Mouse (Mus musculus) hindbrain, embryonic 10.5 days (tissue): ENCODE measurements around the gene Rgcc. TPM values are rescaled to one million over a fixed set of nuclear protein-coding genes. Genes with fewer than 3 reads are reported as not detected.

Source experiments
- DNase-seq: peaks from one replicate; pipeline ENCODE4 v3.0.0-alpha.2; 2017; ENCODE audit warnings: low spot score
- H3K27ac ChIP-seq: fragments of 300-500 bp; sonication (generic); 2 replicates; pipeline ENCODE4 v1.5.1; 2016; ENCODE audit warnings: mild to moderate bottlenecking, moderate library complexity
- H3K27me3 ChIP-seq: fragments of 300-500 bp; sonication (generic); 2 replicates; pipeline ENCODE4 v1.6.1; 2016; ENCODE audit warnings: mild to moderate bottlenecking; ENCODE audit not compliant: poor library complexity, insufficient read depth, severe bottlenecking
- H3K36me3 ChIP-seq: fragments of 300-500 bp; sonication (generic); 2 replicates; pipeline ENCODE4 v1.6.1; 2016; ENCODE audit warnings: mild to moderate bottlenecking, moderate library complexity
- H3K4me1 ChIP-seq: fragments of 300-500 bp; sonication (generic); replicated peaks from 2 replicates; pipeline ENCODE4 v1.6.1; 2016; ENCODE audit warnings: mild to moderate bottlenecking
- H3K4me3 ChIP-seq: fragments of 300-500 bp; sonication (generic); 2 replicates; pipeline ENCODE4 v1.5.1; 2016; ENCODE audit warnings: mild to moderate bottlenecking, moderate library complexity
- H3K9me3 ChIP-seq: fragments of 300-500 bp; sonication (generic); 2 replicates; pipeline ENCODE4 v1.6.1; 2016; ENCODE audit warnings: mild to moderate bottlenecking, moderate library complexity
- WGBS: fragments of 180-500 bp; shearing (Covaris S2); methylation state at CpG from one replicate; pipeline ENCODE4 v1.1.7; 2016; 5-methylcytosine and 5-hydroxymethylcytosine counted together
- polyA plus RNA-seq: library from polyadenylated mRNA; unstranded; fragments of >200 nt; fragmentation: Nextera tagmentation; extraction: Ambion mirVana; gene quantifications from 2 replicates; pipeline ENCODE4 v1.2.1, GENCODE M21; 2016

Rgcc gene
- polyA plus RNA-seq, 1 experiment from 2014 or later = 26.2 TPM

- H3K4me1 ChIP-seq = peaks cover 14% of the 10 kb centered on the region
- no peak for DNase-seq
- no peak overlapping the region for H3K27ac ChIP-seq
- H3K36me3 ChIP-seq = no peaks in the 10 kb centered on the region
- H3K27me3 ChIP-seq = no peaks in the 10 kb centered on the region
- 91% methylated on average over 1 of the region's 1 CpGs for WGBS
- H3K4me3 ChIP-seq = no peak overlapping the region
- 0 out of 2 replicates have a peak, but pooled peaks cover 3% of the 10 kb centered on the region for H3K9me3 ChIP-seq
Observed at GRCm38 (mm10) chr14:79269551-79269950, 31.9 kb downstream of the Rgcc start.

DNA sequence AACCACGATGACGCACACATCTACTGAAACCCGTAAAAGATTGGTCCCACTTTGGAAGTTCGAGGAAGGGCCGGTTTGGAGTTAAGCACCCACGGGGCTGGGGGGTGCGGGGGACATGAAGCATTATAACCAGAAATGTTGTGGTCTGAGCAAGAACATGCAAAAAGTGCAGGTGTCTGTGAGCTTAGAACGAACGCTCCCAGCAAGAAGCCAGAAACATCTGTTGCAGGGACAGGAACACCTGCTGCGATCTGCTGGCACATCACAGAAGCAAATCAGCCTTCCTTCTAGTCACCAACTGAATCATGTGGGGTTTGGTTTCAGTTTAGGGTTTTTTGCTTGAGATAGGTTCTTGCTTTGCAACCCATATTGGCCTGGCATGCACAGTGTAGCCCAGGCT lies 33.6 kb downstream of the Rgcc start:
- Histone ChIP-seq H3K36me3 (no peaks in the 10 kb centered on the region), H3K9me3 (0 out of 2 replicates have a peak, but pooled peaks cover 3% of the 10 kb centered on the region), H3K4me1 (0 out of 2 replicates have a peak, but pooled peaks cover under 1% of the 10 kb centered on the region), H3K4me3 (no peak overlapping the region), H3K27me3 (no peaks in the 10 kb centered on the region), H3K27ac (no peak overlapping the region)
- 94% methylated on average over 10 of the region's 10 CpGs for WGBS
- no peak for DNase-seq

DNA sequence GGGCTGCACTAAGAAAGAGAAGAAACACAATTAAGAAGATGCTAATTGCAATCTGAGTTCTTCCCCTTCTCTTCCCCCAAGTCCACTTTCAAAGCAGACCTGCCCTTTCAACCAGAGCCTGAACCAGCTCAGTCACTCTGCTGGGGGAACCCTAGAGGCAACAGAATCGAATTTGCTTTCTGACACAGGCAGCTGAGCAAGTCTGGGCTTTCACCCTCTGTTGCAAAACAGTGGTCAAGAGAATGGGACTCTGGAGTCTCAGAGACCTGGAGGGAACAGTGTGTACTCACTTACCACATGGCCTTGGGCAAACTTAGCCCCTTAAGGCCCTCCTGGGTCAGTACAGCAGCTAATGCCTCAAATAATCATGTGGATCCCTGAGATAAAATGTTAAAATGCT lies 34.1 kb downstream of the Rgcc start:
- no peaks in the 10 kb centered on the region for H3K4me1 ChIP-seq
- DNase-seq = no peak
- no peaks in the 10 kb centered on the region for H3K27me3 ChIP-seq
- no peak overlapping the region for H3K4me3 ChIP-seq
- no peak overlapping the region for H3K27ac ChIP-seq
- WGBS = 60% methylated on average over 1 of the region's 1 CpGs
- H3K9me3 ChIP-seq = 0 out of 2 replicates have a peak, but pooled peaks cover 3% of the 10 kb centered on the region
- H3K36me3 ChIP-seq = no peaks in the 10 kb centered on the region

- Histone ChIP-seq H3K36me3 (no peaks in the 10 kb centered on the region), H3K27ac (no peak overlapping the region), H3K27me3 (no peaks in the 10 kb centered on the region), H3K4me3 (no peak overlapping the region), H3K4me1 (no peaks in the 10 kb centered on the region), H3K9me3 (0 out of 2 replicates have a peak, but pooled peaks cover 3% of the 10 kb centered on the region)
- DNase-seq = no peak
Observed at GRCm38 (mm10) chr14:79266408-79266807, 35.0 kb downstream of the Rgcc start.

DNA sequence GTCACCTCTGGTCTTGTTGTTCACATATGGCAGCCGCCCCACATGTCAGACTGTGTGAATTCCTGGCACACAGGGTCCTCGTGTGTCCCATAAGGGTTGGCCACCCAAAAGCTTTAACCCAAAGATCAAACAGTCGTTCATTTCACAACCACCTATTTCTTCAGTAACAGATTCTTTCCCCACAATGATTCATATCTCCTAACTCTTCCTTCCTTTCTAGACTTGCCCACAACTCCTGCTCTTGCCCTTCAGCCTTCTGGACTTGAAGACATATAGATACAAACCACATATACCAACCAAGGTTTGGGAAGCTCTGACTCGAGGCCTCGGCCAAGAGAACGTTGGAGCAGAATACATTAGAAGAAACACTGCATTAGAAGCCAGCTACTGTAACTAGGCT lies 35.7 kb downstream of the Rgcc start:
- H3K27me3 ChIP-seq = no peaks in the 10 kb centered on the region
- no peaks in the 10 kb centered on the region for H3K36me3 ChIP-seq
- H3K4me1 ChIP-seq = no peaks in the 10 kb centered on the region
- DNase-seq = no peak
- H3K9me3 ChIP-seq = 0 out of 2 replicates have a peak, but pooled peaks cover 3% of the 10 kb centered on the region
- 90% methylated on average over 6 of the region's 6 CpGs for WGBS
- no peak overlapping the region for H3K4me3 ChIP-seq
- H3K27ac ChIP-seq = no peak overlapping the region

DNA sequence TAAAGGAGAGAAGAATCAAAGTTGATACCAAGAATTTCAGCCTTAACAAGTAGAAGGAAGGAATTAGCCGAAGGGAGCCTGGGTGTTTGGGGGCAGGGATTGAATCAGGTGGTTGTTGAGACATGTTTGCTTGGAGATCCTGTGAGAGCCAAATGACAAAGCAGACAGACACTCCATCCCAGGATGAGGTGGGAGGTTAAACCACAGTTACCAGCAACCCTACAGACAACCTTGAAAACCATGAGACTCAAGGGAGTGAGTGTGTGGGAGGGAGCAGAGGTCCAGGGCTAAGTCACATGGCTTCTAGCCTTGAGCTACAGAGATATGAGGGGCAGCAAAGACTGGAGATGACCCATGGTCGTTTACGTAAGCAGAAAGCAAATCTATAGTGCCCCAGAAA lies 38.1 kb downstream of the Rgcc start:
- H3K27ac ChIP-seq = no peak overlapping the region
- DNase-seq = no peak
- H3K27me3 ChIP-seq = no peaks in the 10 kb centered on the region
- H3K9me3 ChIP-seq = no peaks in the 10 kb centered on the region
- H3K4me3 ChIP-seq = no peak overlapping the region
- WGBS = 84% methylated on average over 3 of the region's 3 CpGs
- no peaks in the 10 kb centered on the region for H3K4me1 ChIP-seq
- no peaks in the 10 kb centered on the region for H3K36me3 ChIP-seq

- no peak for DNase-seq
- Histone ChIP-seq H3K36me3 (no peaks in the 10 kb centered on the region), H3K27ac (no peak overlapping the region), H3K27me3 (no peaks in the 10 kb centered on the region), H3K4me3 (no peak overlapping the region), H3K9me3 (no peaks in the 10 kb centered on the region), H3K4me1 (no peaks in the 10 kb centered on the region)
- 89% methylated on average over 4 of the region's 4 CpGs for WGBS
Observed at GRCm38 (mm10) chr14:79262677-79263076, 38.8 kb downstream of the Rgcc start.

DNA sequence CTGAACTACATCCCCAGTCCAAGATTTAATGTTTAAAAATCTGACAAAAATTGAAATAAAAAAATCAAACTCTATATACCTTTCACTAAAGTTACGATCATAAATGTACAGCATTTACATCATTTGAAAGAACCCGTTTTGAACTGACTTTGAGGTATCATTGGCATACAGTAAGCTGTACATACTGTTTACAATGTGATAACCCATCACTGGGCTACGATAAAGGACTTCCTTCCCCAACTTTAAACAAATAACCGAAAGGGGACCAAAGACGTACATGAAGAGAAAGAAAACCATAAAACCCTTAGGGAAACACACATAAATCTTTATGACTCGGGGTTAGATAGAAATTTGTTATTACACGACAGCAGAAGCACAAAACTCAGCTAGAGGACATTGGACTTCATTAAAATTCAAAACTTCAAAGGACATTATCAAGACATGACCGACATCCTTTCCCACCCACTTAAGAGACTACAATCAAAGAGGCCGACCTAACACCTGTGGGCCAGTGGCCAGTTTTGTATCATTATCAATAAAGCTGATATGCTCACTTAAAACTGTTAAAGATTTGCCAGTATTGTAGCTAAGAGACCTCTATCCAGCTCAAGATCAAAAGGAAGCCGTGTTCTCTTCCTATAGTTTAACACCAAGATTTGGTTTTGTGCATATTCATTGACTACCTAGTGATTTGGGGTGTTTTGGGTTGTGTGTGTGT lies 42.2 kb downstream of the Rgcc start:
- Histone ChIP-seq H3K9me3 (no peaks in the 10 kb centered on the region), H3K4me3 (no peak overlapping the region), H3K27ac (no peak overlapping the region), H3K27me3 (no peaks in the 10 kb centered on the region), H3K4me1 (no peaks in the 10 kb centered on the region), H3K36me3 (no peaks in the 10 kb centered on the region)
- WGBS = 90% methylated on average over 10 of the region's 10 CpGs
- DNase-seq = no peak

DNA sequence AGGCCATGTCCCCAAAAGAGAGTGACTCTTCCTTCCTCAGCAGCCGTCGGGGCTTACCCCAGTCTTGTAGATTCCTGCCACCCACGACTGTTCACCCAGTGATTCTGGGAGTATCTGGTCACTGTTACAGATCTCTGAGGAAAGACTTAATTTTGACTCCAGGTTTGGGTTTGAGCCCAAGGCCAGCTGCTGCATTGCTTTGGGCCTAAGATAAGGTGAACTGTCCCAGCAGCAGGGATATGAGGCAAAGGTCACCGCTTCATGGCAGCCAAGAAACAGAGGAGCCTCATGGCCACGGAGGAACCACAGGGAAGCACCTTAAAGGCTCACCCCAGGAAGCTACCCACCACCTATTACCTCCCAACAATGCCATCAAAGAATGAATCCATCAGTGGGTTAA lies 44.8 kb downstream of the Rgcc start:
- no peaks in the 10 kb centered on the region for H3K9me3 ChIP-seq
- WGBS = 89% methylated on average over 5 of the region's 5 CpGs
- no peak for DNase-seq
- H3K4me1 ChIP-seq = peaks cover 2% of the 10 kb centered on the region
- H3K27me3 ChIP-seq = no peaks in the 10 kb centered on the region
- H3K27ac ChIP-seq = no peak overlapping the region
- H3K36me3 ChIP-seq = no peaks in the 10 kb centered on the region
- H3K4me3 ChIP-seq = no peak overlapping the region

- H3K27ac ChIP-seq = no peak overlapping the region
- 100% methylated on average over 2 of the region's 2 CpGs for WGBS
Observed at GRCm38 (mm10) chr14:79255786-79256185, 45.7 kb downstream of the Rgcc start.

DNA sequence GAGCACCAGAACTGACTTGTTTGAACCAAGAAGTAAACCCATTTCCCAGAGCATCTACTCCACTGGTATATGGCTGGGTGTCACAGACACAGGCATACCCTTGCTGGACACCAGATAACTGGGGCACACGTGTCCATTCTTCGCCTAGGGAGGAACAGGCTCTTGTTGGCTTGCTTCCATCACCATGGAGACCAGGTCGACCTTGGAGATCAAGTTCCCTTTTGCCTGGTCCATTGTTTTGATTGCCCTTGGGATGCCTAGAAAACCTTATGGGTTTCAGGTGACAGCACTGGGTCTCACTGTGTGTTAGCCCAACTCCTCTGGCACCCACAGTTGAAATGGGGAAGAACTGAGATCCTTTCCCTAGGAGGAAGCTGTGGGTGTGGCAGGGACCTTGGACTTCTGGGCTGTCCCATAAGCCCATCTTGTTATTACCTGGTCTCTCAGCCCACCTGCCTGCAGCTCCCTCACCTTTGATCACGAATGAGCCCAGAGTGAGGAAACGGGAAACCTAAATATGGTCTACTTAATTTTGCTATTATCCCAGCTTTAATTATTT lies 49.6 kb downstream of the Rgcc start:
- Histone ChIP-seq H3K27ac (peak overlapping the region; percentile 5; the same call in 1 of the 2 replicates), H3K9me3 (no peaks in the 10 kb centered on the region), H3K4me3 (no peak overlapping the region), H3K36me3 (no peaks in the 10 kb centered on the region), H3K27me3 (no peaks in the 10 kb centered on the region), H3K4me1 (peaks cover 16% of the 10 kb centered on the region)
- no peak for DNase-seq
- 75% methylated on average over 5 of the region's 5 CpGs for WGBS

More at GRCm38 (mm10) chr14:79255786-79256185, 45.7 kb downstream of the Rgcc start:
- peaks cover 6% of the 10 kb centered on the region for H3K4me1 ChIP-seq
- DNase-seq = no peak
- H3K36me3 ChIP-seq = no peaks in the 10 kb centered on the region
- H3K27me3 ChIP-seq = no peaks in the 10 kb centered on the region
- H3K4me3 ChIP-seq = no peak overlapping the region
- no peaks in the 10 kb centered on the region for H3K9me3 ChIP-seq

GRCm38 (mm10) chr14:79244571-79244970 lies 56.9 kb downstream of the Rgcc start:
- Histone ChIP-seq H3K36me3 (no peaks in the 10 kb centered on the region), H3K4me3 (no peak overlapping the region), H3K27ac (no peak overlapping the region), H3K27me3 (no peaks in the 10 kb centered on the region), H3K4me1 (peaks cover 25% of the 10 kb centered on the region), H3K9me3 (peaks cover 5% of the 10 kb centered on the region; the same call in 1 of the 2 replicates)
- no peak for DNase-seq
- WGBS = 69% methylated on average over 3 of the region's 3 CpGs

DNA sequence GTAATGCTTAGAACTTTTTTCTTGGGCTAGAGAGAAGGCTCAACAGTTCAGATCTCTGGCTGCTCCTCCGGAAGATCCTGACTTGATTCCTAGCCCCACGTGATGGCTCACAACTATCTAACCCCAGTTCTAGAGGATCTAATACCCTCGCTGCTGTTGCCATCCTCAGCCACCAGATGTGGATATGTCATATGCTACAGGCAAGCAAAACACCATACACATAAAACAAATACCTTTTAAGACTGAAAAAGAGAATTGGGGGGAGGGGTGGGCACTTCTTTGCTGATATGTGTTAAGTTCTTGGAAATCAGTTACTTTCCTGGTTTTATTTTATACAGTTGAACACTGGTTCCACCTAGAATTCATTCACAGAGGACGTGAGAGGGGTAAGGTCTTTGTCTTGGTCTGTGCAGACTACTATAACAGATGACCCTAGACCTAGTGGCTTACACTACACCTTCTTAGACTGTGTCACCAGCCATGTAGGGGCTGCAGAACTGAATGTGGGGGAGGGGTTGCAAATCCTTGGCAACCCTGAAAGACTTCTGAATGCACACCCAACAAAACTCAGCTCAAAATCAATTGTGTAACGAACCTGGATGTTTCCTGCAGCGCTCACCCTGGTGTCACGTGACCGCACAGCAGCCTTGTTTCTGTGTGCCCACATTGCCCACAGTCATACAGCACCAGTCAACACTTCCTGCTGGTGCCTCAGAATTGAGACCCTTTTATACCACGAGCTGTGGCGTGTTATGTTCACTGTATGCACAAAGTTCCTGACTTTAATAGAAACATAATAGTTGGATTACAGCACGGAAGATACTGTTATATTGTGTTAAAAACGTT lies 58.2 kb downstream of the Rgcc start:
- no peak overlapping the region for H3K4me3 ChIP-seq
- H3K4me1 ChIP-seq = peaks cover 22% of the 10 kb centered on the region
- H3K27me3 ChIP-seq = no peaks in the 10 kb centered on the region
- H3K36me3 ChIP-seq = no peaks in the 10 kb centered on the region
- H3K9me3 ChIP-seq = peaks cover 5% of the 10 kb centered on the region; the same call in 1 of the 2 replicates
- WGBS = 84% methylated on average over 12 of the region's 12 CpGs
- no peak for DNase-seq
- no peak overlapping the region for H3K27ac ChIP-seq
